Mouse (Mus musculus): ENCODE data around the gene Arid4a.

The Arid4a gene

GRCm38 (mm10) chr12:71141189-71141588 lies 125.4 kb downstream of the Arid4a start:
- no peak for DNase-seq (ENCODE audit: low spot score in 2 of 2)

- DNase-seq (ENCODE audit: low spot score in 2 of 2), result peak; percentile 42 to 76
Measured at GRCm38 (mm10) chr12:71147641-71148040, 131.9 kb downstream of the Arid4a start.
